Mouse (Mus musculus): Measurements from ENCODE around the gene Nckap5.

GRCm38 (mm10) chr1:126535527-126535926, 295.1 kb downstream of the Nckap5 start:
- TF ChIP-seq EP300 (IDR thresholded peaks at IDR 0.05; ENCODE audit: low read depth) (no peak), CTCF (IDR thresholded peaks at IDR 0.05; ENCODE audit: low read depth) (no peak)

All from liver, embryonic 14.5 days (tissue).